Mouse (Mus musculus): Measurements from ENCODE around the gene 4922502D21Rik.
A peak's percentile ranks its signal among the peaks of the same experiment; 100 is the strongest.
"Not testable (repeated sequence)": the region's sequence is repeated elsewhere in the genome, so short reads cannot be mapped to it uniquely, and the experiment has no call there.

The 4922502D21Rik gene

DNA sequence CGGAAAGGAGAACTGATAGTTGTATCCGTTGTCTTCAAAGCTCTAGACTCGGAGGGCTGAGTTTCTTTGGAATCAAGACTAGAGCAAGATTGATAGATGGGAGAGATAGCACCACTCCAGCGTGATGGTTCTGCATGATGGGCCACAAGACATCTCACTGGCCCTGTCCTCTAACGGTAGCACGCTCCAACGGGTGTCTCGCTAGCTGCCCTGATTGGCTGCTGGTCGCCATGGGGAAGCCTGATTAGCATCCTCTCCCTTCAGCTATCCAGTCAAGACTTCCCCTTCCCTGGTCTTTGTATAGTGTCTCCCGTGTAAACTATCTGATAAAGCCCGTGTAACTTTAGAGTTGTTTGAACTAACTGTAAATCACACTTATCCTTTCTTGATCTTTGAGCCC, at the start of gene 4922502D21Rik:
Gene 4922502D21Rik, minus strand, starts transcription at position 187 of the 400 bp plus-strand sequence.
- no peak for DNase-seq (ENCODE audit: low spot score)

DNA sequence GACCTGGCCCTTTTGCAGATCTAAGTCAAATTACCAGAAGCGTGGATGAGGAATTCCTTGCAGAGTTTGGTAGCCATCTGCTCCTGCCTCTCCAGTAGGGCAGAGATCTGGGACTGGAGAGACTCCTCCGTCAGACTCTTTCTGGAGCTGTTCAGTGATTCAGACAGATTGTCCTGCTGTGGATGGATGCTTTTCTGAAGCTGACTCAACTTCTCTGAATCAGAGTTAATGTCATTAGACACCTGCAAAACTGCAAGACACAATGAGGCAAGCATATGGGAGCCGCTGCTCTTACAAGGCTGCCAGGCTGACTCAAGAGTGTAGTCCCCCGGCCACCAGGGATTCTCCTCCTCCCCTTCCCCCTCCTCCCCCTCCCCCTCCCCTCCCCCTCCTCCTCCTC, 48.9 kb upstream of the 4922502D21Rik start:
- no peak for DNase-seq (ENCODE audit: low spot score)

DNA sequence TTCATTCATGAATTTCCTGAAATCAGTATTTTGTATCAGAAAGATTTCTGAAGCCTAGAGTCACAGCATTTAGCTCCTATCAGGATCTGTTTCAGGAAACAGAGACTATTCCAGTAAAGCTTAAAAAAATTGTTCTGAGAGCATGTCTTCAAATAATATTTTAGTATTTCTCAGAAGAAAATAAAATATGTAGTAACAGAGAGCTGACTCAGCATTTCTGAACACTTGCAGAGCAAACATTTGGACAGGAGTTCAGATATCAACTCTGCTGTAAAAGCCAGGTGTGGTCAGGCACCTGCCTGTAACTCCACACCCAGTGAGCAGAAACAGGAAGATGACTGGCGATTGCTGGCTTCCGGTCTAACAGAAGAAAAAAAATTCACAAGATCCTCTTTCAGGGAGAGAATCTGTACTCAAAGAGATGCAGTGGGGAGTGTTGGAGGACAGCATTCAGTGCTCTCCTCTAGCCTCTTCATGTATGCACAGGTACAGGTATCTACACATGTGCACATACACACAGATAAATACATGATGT, 43.4 kb upstream of the 4922502D21Rik start:
- DNase-seq (ENCODE audit: low spot score) = no peak

DNA sequence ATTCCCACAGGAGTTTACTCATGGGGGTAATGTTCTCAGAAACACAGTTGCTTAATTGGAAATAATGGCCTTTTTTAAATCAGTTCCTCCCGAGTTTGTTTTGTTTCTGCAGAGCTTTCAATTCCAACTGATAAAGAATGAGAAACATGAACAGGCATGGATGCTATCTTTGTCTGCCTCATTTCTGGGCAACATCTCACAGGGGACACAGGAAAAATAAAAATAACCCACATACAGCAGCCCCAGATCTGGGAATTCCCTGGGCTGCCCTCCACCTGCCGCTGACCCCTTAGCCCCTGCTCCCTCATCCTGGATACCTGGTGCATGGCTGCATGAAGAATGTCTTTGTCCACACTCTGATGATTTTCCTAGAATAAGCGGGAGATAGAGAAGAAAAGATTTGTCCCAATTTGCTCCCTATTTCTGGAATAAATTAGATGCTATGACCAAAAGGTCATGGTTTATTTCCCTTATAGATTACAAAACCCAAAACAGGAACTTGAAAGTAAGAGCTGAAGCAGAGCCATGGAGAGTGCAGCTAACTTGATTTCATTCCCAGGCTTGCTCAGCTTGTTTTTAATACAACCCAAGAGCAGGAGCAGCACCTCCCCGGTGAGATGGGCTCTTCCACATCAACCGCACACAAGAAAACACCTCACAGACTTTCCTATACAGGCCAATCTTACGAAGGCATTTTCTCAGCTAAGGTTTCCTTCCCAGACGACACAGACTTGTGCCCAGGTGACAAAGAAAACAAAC, 38.0 kb upstream of the 4922502D21Rik start:
- DNase-seq (ENCODE audit: low spot score) = no peak

DNA sequence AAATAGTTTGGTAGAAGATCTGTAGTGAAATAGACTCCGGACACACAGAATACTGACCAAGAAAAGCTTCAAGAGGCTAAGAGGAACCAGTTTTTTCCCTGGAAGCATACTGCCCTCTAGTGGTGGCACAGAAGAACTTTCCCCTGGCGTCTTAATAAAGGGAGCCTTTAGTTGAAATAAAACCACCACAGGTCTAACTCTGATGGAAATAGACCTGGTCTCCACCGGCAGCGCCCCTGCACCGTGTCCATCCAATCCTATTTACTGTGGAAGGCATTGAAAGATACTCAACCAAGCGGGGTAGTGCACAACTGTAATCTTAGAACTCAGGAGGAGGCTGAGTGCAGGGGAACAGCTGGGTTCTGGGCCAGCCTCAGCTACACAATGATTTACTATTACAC, 34.4 kb upstream of the 4922502D21Rik start:
- no peak for DNase-seq (ENCODE audit: low spot score)

DNA sequence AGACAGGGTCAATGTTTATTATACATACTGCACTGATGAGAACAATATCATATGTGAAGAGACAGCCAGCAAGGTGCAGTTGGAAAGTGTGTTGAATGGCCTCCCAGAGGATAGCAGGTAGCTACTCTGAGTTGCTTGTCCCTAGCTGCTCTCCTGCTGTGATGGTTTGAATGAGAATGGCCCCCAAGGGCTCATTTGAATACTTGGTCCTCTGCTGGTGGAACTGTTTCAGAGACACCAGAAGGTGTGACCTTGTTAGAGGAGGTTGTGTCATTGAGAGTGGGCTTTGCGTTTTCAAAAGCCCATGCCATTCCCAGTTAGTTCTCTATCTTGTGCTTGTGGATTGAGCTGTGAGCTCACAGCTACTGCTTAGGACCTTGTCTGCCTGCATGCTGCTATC, 32.3 kb upstream of the 4922502D21Rik start:
- no peak for DNase-seq (ENCODE audit: low spot score)

DNA sequence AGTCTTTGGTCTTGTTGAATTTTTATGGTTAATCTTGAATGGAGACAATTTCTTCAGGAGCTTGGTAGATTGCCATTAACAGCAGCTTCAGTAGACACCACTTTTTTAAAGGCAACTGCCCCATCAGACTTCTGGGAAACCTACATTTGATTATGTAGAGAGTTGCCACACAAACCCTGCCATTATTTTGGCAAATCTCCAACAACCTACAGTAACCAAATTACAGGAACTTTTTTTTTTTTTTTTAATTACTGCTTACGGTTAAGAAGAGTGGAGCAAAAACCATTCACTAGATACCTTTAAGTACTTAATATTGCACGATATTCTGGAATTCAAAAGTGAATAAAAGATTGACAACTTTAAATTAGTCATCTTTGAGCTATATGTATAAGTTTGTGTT, 27.9 kb upstream of the 4922502D21Rik start:
- DNase-seq (ENCODE audit: low spot score) = no peak

DNA sequence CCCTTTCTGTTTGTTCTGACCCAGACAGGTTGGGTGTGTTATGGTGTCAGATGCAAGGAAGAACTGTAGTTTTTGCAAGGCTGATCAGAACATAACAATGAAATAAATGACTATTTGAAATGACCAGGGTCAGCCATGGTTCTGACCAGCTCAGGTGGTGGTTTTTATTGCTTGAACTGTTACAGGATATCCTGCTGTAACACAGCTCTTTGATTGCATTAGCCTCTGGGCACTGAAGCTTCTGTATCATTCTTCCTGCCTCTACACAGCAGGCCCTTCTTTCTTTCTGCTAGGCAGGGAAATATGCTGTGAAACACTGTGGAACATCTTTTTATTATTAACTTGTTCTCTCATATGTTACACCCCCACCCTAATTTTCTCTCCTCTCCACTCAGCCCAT, 24.8 kb upstream of the 4922502D21Rik start:
- no peak for DNase-seq (ENCODE audit: low spot score)

DNA sequence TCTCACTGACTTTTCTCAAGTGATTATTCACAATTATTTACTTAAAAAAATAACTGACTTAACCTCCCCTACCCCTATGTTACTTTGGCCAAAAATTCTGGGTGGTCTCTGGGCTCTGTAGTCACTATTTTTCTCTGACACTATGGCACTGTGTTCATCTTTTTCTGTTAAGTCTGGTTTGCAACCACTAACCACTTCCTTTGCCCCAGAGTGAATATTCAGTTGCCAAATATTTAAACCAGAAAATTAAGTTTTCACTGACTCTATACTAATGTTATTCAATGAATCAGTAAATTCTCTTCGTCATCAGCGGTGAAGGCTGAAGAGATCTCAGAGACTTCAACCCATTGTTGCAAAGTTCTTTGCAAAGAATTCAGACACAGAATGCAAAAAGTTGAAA, 24.2 kb upstream of the 4922502D21Rik start:
- no peak for DNase-seq (ENCODE audit: low spot score)

DNA sequence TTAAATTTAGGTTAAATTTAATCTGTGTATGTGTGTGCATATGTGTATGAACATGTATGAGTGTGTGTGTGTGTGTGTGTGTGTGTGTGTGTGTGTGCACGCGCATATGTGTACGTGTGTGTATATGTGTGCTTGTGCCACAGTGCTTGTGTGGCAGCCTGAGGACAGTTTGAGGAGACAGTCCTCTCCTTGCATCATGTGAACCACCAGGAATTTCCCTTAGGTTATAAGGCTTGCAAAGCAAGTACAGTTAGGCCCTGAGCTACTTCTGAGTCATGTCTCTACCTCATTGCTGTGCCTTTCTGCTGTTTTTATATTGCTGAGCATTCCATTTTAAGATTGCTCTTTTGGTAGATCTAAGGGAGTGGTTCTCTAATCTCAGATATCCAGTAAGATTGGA, 19.5 kb upstream of the 4922502D21Rik start:
- DNase-seq (ENCODE audit: low spot score) = no peak

DNA sequence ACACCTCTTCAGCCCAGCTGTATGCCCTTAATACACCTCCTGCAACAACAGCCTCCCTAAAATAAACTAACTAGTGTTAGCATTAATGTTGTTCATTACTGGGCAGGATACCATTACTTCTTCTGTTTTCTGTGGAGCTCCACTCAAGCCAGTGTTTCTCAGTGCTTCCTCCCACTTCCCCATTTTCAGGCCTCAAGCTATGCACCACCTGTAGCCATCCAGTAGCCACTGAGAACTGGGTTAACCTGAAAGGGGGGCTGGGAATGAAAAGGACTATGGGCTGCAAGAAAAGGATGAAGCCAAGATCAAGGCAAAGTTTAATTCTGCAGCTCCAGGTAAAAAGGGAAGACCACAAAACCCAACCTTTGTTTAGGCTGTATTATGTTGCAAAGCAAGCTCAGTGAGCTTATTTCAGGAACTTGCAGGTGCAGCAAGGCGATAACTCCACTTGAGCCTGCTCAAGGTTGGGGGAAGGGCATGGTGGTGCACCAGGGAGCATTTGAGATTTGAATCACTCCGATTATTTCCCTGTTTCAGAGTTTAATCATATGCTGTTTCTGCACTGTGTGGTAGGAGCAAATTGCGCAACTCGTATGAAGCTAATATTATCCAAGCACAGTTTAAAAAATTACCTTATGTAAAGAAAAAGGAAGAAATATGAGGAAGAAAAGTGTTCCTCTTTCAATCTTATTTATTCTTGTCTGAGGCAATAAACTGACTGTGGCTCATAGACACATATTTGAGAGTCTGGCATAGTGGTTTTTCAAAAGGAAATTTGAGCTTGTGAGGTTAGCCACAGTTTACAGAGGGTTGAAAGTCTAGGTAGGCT, 18.1 kb upstream of the 4922502D21Rik start:
- DNase-seq (ENCODE audit: low spot score) = no peak

DNA sequence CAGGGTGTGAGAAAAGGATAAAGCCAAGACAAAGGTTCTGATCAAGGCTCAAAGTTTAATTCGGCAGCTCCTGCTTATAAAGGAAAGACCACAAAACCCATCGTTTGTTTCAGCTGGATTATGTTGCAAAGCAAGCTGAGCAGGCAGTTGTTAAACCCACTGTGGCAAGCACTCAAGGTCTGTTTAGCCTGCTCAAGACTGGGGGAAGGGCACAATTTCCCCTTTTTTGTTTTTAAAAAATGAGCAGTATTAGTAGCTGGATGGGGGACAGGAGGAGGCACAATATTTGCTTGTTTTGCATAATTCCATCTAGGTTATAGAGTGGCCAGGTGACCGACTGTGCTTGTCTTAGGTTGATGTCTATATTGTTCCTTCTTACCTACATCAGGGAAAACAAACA, 12.8 kb upstream of the 4922502D21Rik start:
- no peak for DNase-seq (ENCODE audit: low spot score)

DNA sequence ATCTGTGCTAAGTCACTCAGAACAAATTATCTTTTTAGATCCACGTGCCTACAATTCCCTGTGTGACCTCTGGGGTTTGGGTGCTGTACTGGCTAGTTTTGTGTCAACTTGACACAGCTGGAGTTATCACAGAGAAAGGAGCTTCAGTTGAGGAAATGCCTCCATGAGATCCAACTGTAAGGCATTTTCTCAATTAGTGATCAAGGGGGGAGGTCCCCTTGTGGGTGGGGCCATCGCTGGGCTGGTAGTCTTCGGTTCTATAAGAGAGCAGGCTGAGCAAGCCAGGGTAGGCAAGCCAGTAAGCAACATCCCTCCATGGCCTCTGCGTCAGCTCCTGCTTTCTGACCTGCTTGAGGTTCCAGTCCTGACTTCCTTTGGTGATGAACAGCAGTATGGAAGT, 10.8 kb upstream of the 4922502D21Rik start, which contains the start of gene Clec12a:
Gene Clec12a, plus strand, starts transcription at position 301 of the 400 bp plus-strand sequence.
- not testable (repeated sequence) for DNase-seq (ENCODE audit: low spot score)

DNA sequence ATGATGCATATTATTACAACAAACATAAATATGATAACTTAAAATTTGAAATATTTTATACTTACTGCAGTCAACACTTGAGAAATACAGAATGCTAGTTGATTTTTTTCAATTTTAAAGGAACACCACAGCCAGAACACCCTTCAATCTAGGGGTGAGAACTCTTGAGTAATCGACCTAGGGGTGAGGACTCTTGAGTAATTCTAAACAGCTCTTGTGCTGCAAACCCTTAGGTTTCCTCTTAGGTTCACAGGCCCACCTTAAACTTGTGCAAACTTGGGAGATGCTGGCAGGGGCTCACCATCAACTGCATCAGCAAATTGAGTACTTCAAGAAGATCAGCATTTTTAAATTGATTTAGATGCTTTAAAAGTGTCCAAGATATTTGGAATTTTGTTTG, 6.2 kb upstream of the 4922502D21Rik start:
- DNase-seq (ENCODE audit: low spot score) = no peak

DNA sequence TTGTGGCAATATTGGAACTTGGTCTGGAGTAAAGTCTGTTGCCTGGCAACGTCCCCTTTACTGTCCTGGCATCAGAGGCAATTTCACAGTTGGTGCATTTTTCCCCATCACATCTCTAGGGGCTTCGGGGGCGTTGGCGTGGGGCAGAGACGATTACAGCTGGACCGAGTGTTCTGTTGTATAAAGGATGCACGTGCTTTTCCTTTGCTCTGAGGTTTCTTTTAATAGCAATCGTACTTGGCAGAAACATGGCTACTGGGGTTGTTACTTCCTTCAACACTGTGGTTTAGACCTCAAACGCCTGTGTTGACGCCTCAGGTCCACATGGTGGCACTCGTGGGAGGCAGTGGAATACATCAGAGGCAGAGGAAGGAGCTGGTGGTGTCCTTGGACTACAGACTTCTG, 2.1 kb upstream of the 4922502D21Rik start:
- peak; percentile 41 for DNase-seq (ENCODE audit: low spot score)

DNA sequence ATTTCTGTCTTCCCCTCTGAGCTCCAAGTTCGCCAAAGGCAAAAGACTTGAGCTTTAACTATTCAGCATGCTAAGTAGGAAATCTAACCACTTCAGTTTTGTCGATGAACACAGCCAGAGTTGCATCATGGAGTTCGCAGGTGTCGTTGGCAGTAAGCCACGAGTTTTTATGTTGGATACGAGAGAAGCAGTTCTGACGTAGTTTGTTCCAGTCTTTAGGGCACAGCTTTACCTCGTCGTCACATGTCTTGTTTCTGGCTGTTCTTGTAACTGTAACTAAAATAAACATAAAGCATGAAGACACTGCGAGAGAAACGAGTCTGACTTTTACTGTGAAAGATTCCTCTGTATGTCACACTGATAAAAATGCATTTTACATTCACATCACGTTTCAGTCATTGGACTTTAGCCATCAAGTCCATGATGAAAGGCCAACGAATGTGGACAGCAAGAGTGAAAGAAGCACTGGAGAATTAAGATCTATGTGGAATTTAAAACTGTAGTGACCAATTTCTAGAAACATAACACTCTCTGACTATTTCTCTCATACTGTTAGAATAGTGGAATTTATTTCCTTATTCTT, 4.9 kb downstream of the 4922502D21Rik start:
- DNase-seq (ENCODE audit: low spot score) = no peak

DNA sequence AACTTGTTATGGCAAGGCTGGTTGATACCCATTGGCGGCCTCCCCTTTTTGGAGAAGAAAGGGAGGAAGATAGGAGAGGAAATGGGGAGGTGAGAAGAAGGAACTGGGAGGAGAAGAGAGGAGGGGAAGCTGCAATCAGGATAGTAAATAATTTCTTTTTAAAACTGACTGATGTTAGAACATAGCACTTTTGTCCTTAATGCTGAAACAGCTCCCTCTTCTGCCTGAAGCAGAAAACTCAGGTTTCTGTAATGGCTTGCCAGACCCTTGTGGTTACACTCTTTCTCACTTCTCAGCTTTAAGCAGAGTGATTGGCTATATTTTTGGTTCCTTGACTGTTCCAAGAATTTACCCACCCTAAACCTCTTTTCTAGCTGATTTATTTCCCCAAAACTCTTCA, 5.6 kb downstream of the 4922502D21Rik start:
- DNase-seq (ENCODE audit: low spot score) = no peak

DNA sequence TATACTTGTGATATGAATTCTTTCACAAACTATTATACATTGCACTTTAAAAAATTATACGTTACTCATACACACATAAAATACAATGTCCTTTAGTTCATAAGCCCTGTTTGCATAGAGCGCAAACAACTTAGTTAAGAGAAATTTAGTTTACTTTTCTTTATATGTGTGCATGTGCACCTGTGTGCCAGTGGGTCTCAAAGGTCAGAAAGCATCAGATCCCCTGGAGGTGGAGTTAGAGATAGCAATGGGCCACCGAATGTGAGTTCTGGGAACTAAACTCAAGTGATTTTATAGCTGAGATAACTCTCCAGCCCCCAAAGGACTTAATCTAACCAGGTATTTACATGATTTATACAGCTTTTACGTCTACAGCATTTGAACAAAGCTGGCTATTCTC, 12.3 kb downstream of the 4922502D21Rik start:
- DNase-seq (ENCODE audit: low spot score) = no peak

DNA sequence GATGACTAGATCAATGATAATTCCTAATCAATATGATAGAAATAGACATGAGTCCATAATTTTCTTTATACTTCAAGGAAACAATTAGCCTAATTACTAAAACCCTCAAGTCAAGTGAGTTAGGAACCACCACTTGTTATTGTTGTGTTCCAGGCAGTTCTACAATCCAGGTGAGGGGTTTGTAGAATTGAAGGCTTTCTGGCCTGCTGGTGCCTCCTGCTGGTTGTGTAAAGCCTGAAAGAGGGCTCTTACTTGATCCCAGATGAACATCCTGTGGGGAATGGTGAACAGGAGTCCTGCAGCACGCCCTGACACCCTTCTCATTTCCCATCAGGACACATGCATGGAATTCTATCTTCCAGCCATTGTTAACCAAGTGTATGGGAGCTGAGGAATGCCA, 13.2 kb downstream of the 4922502D21Rik start:
- no peak for DNase-seq (ENCODE audit: low spot score)

DNA sequence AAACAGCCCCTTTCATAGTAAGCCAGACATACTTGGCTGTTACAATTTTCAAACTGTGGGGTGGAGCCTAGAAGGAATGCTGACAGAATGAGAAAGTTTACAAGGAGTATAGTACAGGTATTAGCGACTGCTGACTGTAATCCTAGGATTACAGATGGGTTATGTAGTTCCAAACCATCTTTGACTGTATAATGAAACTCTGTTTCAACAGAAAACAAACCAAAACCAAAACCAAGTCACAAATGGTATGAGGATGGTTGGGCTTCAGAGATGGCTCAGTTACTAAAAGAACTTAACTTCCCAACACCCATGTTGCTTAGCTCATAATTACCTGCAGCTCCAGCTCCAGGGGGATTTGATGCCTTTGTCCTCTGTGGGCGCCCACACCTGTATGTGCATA, 15.1 kb downstream of the 4922502D21Rik start:
- DNase-seq (ENCODE audit: low spot score) = no peak

DNA sequence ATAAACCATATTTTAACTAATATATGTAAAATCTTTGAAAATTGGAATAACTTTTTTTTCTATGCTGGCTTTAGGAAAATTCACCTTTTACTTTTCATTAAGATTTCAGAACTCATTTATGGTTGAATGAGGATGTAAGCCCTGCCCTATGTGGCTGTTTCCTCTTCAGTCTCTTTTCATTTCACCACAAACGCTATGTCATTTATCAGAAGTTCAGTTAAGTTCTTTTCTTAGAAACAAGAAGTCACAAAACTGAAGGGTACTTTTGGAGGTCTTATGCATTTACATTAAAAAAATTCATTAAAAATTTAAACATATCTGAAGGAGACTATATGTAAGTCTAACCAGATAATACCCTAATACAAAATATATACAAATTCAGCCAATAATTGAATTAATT, 15.9 kb downstream of the 4922502D21Rik start:
- no peak for DNase-seq (ENCODE audit: low spot score)

DNA sequence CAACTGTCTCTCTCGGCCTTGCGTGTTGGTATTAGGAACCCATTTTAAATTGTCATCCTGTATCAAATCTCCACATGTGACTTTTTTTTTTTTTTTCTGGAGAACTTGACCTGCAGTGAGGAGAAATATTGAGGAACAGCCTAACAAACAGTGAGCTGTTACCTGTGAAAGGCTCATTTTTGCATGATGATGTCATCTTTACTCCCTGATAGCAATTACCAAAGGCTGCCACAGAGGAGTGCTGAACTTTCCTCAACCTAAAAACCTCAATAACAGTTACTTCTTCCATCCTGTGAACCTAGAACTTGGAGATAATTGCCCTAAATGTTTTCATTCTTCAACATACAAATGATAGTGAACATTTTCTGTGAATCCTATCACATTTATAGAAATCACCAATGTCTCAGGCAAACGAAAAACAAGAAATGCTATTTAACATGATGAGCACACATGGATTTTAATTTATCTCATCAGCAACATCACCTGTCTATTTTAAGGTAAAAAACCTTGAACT, 16.9 kb downstream of the 4922502D21Rik start:
- no peak for DNase-seq (ENCODE audit: low spot score)

Data from layer of hippocampus, adult 9-10 months (tissue).